Mouse (Mus musculus) splenic B cell, adult 2 months (primary cell): ENCODE data around the gene Fmn2.
A peak's percentile ranks its signal among the peaks of the same experiment; 100 is the strongest.

Source experiments
- DNase-seq: peaks from one replicate; pipeline ENCODE4 v3.0.0-alpha.2; 2011; ENCODE audit warnings: low read depth, low spot score
- H3K27me3 ChIP-seq: 2 replicates; pipeline ENCODE4 v1.6.1; 2012; ENCODE audit warnings: mild to moderate bottlenecking, low read length, moderate library complexity, mixed read lengths; ENCODE audit not compliant: control insufficient read depth, poor library complexity, insufficient read depth, severe bottlenecking
- H3K36me3 ChIP-seq: 2 replicates; pipeline ENCODE4 v1.6.1; 2012; ENCODE audit warnings: mild to moderate bottlenecking, low read length, moderate library complexity, mixed read lengths; ENCODE audit not compliant: control insufficient read depth, poor library complexity, insufficient read depth, severe bottlenecking

Gene Fmn2

GRCm38 (mm10) chr1:174523512-174523828 is 21.8 kb downstream of the Fmn2 start:
- no peaks in the 10 kb centered on the region for H3K27me3 ChIP-seq
- no peaks in the 10 kb centered on the region for H3K36me3 ChIP-seq
- no peak for DNase-seq

DNA sequence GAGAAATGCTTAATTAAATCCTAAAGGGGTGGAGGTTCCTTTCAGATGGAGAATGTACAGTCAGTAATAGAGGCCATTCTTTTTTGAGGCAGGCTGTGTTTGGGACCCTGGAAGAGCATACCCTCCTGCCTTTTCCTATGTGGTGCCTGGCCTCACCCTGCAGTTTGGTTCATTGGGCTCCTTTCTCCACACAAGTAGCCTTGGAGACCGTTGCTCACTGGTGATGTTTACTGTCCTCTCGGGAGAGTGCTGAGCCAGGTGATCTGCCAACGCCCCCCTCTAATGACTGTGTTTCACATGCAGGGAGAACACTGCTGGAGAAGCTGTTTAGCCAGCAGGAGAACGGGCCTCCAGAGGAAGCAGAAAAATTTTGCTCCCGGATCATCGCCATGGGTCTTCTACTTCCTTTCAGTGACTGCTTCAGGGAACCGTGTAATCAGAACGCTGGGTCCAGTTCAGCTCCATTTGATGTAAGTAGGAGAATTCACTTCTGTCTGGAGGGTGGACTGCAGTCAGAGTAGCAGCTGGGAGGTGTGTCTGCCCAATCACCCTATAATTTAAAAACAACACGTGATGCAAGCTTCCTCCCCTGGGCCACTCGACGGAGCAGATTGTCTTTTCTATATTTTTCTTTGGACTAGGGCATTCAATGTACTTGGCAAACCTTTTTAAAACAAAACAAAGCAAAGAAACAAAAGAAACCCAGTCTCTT is 35.3 kb downstream of the Fmn2 start:
- DNase-seq, result peak; percentile 3
- Histone ChIP-seq H3K27me3 (no peaks in the 10 kb centered on the region), H3K36me3 (no peaks in the 10 kb centered on the region)

DNA sequence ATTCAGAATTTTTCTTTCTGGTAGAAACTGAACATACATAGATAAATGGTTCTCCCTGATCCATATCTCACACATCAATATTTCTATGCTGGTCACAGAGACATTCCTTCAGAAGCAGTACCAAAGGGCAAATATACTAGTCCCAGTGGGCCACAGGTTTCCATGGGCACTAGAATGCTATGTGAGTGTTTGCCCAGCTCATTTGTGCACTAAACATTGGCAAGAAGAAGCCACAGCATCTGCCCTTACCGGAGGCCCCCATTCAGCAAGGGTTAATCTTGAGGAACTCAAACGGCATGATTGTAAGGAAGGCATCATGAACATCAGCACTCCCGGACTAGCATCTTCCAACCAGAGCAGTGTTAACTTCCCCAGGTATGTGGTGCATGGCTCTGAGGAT is 35.9 kb downstream of the Fmn2 start:
- DNase-seq, result no peak
- H3K36me3 ChIP-seq, result no peaks in the 10 kb centered on the region
- H3K27me3 ChIP-seq, result no peaks in the 10 kb centered on the region

DNA sequence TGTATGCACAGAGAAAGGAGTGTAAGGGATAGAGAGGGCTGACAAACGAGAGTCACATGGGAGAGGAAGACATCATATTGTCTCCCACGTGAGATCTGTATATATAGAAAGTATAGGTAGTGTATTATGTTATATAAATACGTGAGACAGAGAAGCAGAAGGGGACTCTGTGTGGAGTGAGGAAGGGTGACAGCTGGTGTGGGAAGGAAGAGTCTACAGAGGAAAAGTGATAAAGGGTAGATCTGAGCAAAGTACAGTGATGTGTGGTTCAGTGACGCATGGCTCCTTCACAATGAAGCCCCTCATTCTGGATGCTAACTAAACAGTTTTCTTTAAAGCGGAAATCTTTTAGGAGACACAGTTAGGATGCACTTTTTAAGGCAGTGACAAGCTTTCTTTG is 46.7 kb downstream of the Fmn2 start:
- Histone ChIP-seq H3K36me3 (no peaks in the 10 kb centered on the region), H3K27me3 (no peaks in the 10 kb centered on the region)
- no peak for DNase-seq

DNA sequence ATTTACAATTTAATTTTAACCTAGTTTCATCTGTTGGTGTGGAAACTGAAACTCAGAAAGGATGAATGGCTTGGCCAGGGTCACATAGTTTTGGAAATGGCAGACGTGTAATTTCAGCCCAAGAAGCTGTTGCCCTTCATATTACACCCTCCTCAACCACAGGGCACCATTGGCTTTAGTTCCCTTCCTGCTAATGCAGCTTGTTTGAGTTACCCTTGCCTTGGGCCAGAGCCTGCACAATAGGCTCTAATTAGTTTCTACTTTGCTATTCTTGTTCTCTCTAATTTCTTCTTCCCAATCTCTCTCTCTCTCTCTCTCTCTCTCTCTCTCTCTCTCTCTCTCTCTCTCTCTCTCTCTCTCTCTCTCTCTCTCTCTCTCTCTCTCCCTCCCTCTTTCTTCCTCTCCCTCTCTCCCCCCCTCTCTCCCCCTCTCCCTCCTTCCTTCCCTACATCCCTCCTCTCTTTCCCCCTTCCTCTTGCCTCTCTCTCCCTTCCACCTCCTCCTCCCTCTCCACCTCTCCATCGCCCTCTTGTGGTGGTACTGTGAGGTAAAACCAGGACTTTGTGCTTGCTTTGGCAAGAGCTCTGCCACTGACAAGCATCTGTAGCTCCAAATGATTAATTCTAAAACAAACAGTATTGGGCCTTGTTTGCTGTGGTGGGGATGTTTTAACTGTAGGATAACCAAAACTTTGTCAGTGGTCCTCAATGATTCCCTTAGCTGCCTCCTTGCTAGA is 51.8 kb downstream of the Fmn2 start:
- peak; percentile 44 for DNase-seq
- Histone ChIP-seq H3K27me3 (no peaks in the 10 kb centered on the region), H3K36me3 (no peaks in the 10 kb centered on the region)

- Histone ChIP-seq H3K27me3 (no peaks in the 10 kb centered on the region), H3K36me3 (no peaks in the 10 kb centered on the region)
- no peak for DNase-seq
Measured at GRCm38 (mm10) chr1:174555412-174555811, 53.8 kb downstream of the Fmn2 start.

- DNase-seq, result no peak
- no peaks in the 10 kb centered on the region for H3K36me3 ChIP-seq
- H3K27me3 ChIP-seq, result no peaks in the 10 kb centered on the region
Measured at GRCm38 (mm10) chr1:174557211-174557610, 55.6 kb downstream of the Fmn2 start.

GRCm38 (mm10) chr1:174557841-174558240 is 56.2 kb downstream of the Fmn2 start:
- no peak for DNase-seq
- H3K36me3 ChIP-seq, result no peaks in the 10 kb centered on the region
- H3K27me3 ChIP-seq, result no peaks in the 10 kb centered on the region

DNA sequence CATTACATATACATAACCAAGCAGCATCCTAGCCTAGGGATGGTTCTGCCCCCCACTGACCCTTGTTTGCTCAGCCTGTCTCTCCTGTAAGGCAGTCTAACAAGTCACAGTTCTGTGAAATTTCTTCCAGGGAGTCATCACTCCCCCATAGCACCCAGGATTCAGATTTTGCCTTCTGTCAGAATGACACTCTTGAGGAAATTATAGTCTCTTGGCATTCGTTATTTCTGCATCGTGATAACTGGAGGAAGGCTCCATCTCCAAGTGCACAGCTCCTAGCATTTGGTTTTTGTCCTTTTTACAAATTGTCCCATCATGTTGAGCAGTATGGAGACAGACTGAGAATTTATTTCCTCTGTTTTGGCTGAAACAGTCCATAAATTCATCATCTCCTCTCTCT is 56.9 kb downstream of the Fmn2 start:
- Histone ChIP-seq H3K36me3 (no peaks in the 10 kb centered on the region), H3K27me3 (no peaks in the 10 kb centered on the region)

DNA sequence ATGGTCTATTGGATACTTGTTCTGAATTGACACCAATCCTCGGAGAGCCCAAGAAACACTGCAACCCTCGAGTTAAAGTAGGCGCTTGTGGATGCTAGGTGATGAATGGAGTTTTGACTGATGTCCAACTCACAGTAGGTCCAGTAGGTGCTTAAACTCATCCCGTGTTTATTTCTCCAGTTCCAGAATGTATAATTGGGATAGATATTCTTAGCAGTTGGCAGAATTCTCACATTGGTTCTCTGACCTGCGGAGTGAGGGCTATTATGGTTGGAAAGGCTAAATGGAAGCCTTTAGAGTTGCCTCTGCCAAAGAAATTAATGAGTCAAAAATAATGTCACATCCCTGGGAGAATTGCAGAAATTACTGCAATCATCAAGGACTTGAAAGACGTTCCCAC is 62.9 kb downstream of the Fmn2 start:
- H3K27me3 ChIP-seq, result no peaks in the 10 kb centered on the region
- no peak for DNase-seq
- H3K36me3 ChIP-seq, result no peaks in the 10 kb centered on the region

More for the DNA sequence above, 56.9 kb downstream of the Fmn2 start:
- DNase-seq, result no peak

GRCm38 (mm10) chr1:174568609-174569008 is 67.0 kb downstream of the Fmn2 start:
- H3K27me3 ChIP-seq, result no peaks in the 10 kb centered on the region
- DNase-seq, result no peak
- no peaks in the 10 kb centered on the region for H3K36me3 ChIP-seq

- H3K36me3 ChIP-seq, result no peaks in the 10 kb centered on the region
- no peaks in the 10 kb centered on the region for H3K27me3 ChIP-seq
- DNase-seq, result no peak
Measured at GRCm38 (mm10) chr1:174592420-174592980, 90.9 kb downstream of the Fmn2 start.

DNA sequence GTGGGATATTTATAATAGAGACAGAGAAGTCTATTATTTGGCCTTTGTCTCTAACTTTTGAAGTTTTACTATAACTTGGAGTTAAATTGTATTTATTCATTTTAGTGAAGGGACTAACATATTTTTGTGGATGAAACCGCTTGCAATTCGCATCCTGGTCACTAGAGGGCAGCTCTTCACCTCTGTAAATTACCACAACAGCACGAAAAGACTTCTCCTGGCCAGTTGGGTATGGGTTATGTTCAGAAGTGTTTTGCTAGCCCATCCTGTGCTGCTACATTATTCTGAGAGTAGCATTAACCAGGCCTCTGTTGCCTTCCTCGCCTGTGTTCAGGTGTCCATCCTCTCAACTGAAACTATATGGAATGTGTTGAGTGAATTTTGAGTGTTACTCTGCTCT is 93.4 kb downstream of the Fmn2 start:
- DNase-seq, result peak; percentile 64
- H3K27me3 ChIP-seq, result no peaks in the 10 kb centered on the region
- H3K36me3 ChIP-seq, result no peaks in the 10 kb centered on the region

DNA sequence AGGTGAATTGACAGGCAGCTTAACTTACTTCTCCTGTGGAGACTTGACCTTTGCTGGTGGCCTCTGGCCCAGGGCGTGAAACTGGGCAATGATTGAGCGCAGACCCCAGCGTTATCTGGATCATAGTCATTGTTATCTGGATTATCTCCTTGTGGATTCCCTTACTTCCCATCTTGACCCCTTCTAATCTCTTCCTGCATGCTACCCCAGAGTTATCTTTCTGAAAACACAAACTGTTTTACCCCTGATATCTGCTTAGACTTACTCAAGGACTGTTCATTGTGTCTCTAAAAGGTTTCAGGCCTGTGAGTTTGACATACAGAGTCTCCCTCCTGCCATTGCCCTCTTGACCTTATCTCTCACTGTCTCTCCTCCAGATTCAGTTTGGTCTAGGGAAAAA is 95.9 kb downstream of the Fmn2 start:
- Histone ChIP-seq H3K36me3 (no peaks in the 10 kb centered on the region), H3K27me3 (no peaks in the 10 kb centered on the region)
- DNase-seq, result no peak

DNA sequence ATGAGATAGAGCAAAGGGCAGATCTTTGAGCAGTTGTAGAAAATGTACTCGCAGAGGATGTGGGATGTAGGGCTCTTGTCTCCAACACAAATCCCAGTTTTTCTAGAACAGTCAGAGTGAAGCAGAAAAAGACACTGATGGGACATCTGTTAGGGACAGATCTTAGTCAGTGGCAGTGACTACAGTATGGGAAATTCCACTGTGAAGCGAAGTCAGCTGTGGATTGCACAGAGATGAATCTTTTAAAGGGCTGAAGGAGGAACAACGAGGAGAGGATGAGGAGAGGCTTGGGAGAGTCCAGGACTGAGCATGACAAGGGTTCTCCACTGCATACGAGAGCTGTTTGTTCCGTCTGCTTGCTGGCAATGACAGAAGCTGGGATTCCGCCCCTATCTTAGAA is 96.6 kb downstream of the Fmn2 start:
- DNase-seq, result no peak
- Histone ChIP-seq H3K36me3 (no peaks in the 10 kb centered on the region), H3K27me3 (no peaks in the 10 kb centered on the region)
